Mouse (Mus musculus) adrenal gland, adult 8-10 months (tissue): ENCODE measurements around the gene Wwox. TPM values are rescaled to one million over a fixed set of nuclear protein-coding genes. Genes with fewer than 3 reads are reported as not detected.

Experiments
- DNase-seq: peaks from one replicate; pipeline ENCODE4 v3.0.0; 2022
- total RNA-seq, 4 experiments: library from RNA; stranded (reverse); gene quantifications; 2 replicates each; pipeline ENCODE4 v1.2.4; 2022

Gene Wwox
- total RNA-seq, 4 experiments from 2014 or later = 26.4 to 56.6 (median 35.7) TPM

- no peak for DNase-seq
These were observed 163.6 kb downstream of the Wwox start for GRCm38 (mm10) chr8:114603046-114603445.

DNA sequence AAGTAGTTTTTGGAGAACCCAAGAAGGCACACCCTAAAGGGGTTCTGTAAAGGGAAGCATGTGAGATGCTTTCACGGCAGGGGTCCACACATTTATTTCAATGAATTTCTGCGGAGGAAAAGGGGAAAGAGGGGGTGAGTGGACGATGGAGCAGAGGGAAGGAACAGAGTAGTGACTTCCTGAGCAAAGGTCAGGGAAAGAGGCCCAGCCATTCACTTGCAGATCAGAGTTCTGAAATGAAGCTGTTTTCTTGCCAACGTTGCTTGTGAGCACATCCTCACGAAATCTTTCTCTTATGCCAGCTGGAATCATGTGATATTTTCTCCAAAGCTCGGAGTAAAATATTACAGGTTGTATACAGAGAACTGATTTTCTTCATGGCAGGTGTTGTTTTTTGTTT lies 164.1 kb downstream of the Wwox start:
- no peak for DNase-seq

DNA sequence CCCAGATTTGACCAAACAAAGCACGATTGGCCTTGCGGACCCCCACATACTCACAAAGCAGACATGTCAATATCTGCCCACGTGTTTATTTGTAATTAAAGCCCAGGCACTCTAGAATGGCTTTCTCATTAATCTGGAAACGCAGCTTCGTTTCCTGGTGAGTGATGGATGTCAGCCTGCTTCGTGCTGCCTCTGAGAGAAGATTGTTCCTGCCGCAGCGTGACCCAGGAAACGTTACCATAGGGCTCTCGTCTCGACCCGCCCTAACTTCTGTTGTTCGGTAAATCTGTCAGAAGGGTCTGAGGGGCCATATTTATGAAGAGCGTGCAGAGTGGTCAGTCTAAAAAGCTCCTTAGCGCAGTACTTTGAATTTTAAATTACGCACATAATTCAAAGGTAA lies 164.9 kb downstream of the Wwox start:
- DNase-seq = no peak

- DNase-seq = no peak
These were observed 166.2 kb downstream of the Wwox start for GRCm38 (mm10) chr8:114605651-114606050.

GRCm38 (mm10) chr8:114609330-114609729 lies 169.9 kb downstream of the Wwox start:
- DNase-seq = no peak

GRCm38 (mm10) chr8:114611075-114611474 lies 171.6 kb downstream of the Wwox start:
- no peak for DNase-seq

DNA sequence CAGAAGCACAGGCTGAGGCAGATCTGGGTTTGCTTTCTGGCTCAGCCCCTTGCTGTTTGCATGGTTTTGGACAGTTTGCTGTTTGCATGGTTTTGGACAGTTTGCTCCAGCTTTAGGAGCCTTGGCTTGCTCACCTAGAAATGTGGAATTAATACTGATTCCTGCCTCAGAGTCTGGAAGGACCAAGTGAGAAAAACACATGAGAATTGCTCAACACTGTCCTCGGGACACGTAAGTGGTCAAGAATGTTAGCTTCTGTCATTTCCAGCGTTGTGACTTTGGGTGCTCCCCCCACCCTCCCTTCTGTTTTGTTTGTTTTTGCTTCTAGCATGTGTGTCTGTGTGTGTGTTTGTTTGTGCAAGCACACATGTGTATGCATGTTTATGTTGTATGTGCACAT lies 172.6 kb downstream of the Wwox start:
- DNase-seq = no peak

DNA sequence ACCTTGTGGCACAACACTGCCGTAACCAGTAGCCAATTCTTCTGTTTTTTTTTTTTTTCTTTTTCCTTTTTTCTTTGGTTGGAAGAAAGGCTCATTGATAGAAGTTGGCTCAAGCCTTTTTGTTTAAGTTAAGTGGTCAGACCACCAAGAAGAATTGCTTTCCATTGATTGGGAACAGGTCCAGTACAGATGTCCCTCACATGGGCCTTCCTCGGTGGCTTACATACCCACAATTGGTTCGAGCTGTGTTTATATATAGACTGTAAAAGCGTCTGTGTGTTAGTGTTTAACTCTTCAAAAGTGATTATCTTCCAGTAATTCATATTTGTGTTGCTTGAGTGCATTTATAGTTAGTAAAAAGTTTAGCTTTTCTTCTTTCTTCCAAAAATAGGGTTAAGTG lies 176.0 kb downstream of the Wwox start:
- DNase-seq = no peak

- no peak for DNase-seq
These were observed 176.5 kb downstream of the Wwox start for GRCm38 (mm10) chr8:114615908-114616307.

DNA sequence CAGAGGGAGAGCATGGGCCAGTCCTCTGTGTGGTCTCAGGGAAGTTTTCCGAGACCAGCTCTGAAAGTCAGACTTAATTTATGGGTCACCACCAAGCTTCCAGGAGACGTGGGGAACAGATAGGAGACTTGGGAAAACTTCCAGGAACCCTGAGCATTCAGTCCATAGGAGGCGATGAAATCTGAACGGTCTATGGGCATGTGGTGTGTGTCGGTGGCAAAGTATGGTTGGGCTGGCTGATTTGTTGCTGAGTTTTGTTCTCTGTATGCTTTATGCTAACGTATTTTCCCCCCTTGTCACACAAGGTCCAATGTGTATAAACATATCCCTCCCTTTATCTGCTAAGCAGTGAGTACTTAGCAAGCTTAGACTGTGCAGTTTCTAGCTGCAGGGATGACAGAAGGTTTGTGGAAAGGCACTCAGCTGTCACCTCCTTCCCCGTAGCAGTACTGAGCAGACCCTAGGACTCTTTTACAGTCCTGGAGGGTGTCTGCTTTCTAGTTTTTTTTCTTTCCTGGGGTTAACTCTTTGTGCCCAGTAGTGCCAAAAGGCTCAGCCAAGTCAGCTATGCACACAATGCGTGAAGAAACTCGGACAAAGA lies 179.6 kb downstream of the Wwox start:
- no peak for DNase-seq

- no peak for DNase-seq
These were observed 185.9 kb downstream of the Wwox start for GRCm38 (mm10) chr8:114625402-114625801.

DNA sequence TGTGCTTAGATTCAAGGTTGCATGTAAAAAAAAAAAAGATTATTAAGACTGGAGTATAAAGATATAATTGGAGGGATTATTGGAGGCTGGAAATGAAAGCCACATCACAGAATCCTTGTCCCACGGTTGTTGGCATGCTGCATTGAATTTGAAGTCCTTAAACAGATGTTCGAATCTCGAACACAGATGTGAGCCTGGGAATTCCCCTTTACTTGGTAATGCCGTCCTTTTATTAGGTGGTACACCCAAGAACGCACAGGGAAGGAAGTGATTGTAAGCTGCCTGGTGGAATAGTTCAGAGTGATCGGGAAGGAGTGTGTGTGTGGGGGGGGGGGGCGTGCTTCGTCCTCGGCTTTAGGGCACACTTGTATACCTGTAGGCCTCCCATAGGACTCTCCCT lies 187.4 kb downstream of the Wwox start:
- no peak for DNase-seq

DNA sequence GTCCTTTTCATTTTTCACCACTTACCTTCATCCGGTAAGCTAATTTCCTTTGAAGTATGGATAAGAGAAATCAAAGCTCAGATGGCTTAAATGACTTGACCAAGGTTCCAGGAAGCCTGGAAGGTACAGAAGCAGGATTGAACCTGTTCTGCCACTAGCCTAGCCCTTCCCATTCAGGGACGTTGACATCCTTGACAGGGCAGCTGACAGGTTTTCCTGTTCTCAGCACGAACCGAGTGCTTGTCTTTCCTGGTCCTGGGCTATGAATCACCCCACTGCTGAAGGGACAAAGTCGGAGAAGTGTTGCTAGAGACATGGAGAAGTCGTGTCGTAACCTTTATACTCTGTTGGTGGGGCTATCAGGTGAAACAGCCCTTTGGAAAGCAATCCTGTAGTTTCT lies 190.3 kb downstream of the Wwox start:
- no peak for DNase-seq

DNA sequence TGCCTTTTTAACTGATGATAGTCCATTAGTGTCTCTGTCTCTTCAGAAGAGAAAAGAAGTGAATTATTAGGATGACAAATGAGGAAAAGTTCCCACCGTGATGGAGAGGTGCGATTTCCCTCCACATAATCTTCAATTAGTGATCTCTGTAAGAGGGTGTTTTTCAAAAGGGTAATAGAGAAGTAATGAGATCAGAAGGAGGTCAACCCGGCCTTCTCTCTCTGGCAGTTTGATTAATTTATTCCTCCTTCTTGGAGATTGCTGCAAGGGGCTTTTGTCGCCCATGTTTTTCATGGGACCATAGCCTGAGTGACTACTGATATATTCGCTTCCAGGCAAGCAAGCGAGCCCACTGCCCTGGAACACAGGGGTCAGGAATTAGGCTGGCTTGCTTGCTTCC lies 191.6 kb downstream of the Wwox start:
- DNase-seq = no peak

- no peak for DNase-seq
These were observed 194.7 kb downstream of the Wwox start for GRCm38 (mm10) chr8:114634151-114634550.

- DNase-seq = no peak
These were observed 195.4 kb downstream of the Wwox start for GRCm38 (mm10) chr8:114634669-114635410.

GRCm38 (mm10) chr8:114636376-114636775 lies 196.9 kb downstream of the Wwox start:
- DNase-seq = no peak

DNA sequence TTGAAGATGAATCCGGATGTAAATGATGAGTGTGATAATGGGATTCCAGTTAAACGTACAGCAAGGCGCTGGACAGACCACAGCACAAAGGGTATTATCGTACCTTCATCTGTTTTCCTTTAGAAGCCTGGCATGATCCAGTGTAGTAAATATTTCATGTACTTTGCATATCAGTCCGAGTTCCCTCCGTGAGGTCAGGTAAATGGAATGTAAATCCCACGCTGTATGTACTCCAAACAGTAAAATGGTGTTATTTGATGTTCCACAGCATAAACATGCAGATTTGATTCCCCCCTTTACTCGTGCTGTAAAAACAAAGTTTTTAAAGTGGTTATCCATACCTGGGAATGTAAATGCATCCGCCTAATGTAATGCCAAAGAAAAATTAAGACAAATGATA lies 202.4 kb downstream of the Wwox start:
- no peak for DNase-seq

DNA sequence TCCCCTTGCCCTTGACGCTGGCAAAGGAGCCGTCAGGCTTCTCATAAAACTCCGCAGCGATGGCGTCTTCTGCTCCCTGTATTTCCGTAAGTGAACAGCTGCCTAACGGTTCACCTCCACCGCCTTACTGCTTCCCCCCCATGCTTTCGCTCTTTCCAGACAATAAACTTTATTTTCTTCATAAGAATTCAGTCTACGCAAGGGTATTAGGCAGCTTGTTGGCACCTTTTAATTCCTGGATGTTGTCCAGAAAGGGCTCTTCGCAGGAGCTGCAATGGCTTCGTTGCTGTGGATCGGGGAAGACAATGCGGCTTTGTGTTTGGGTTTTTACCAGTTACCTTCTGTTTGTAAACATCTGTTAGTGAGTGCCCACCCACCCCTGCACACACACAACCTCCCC lies 211.3 kb downstream of the Wwox start:
- DNase-seq = no peak

DNA sequence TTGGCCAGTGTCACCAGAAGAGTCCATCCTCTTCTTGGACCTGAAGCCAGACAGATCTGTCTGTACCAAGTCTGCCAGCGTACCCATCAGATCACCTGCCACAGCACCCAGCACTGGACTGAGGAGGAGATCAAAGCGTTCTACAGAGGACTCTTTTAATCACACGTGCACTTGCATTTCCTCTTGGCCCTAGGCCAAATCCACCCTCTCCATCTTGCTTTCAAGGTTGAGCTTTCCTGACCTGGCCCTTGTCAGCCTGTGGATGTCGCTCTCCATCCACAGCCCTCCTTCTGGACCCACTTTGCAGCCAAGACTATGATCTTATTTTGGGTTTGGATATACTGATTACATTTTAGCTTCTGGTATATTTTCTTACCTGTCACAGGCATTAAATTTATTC lies 218.3 kb downstream of the Wwox start:
- DNase-seq = peak; percentile 45

DNA sequence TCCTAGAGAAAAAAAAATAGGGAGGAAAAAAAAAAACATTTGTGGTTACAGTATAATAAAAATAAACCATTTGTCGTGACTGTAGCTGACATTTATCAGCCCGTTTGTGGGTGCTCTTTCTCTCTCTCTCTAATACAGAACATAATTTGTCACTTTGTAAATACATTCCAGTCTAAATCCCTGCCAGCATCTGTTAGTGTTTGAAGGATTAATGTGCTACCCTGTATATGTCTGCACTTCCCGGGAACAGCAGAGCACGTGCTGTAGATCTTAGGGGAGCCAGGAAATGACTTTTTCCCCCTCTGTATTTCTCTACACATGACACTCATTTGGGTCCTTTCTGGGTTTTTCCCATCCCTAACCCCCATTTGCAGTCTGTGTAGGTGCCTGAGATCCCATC lies 219.0 kb downstream of the Wwox start:
- DNase-seq = no peak

GRCm38 (mm10) chr8:114663053-114663452 lies 223.6 kb downstream of the Wwox start:
- DNase-seq = no peak

DNA sequence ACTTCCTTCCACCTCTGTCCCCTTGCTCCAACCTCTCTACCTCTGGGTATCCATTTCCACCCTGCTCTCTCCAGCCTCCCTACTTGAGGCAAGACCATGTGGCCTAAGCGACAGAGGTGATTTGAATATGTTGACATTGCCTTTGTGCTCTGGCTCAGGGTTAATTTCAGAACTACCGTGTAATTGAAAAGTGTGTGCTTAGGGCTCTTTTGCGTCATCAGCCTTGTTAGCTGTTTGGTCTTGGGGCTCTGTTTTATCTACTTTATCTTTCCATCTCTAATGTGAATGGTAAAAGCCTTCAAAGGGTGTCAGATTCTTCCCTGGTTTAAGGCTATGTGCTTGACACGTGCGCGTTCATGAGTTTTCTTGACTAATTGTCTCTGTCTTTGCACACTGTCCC lies 226.1 kb downstream of the Wwox start:
- no peak for DNase-seq

DNA sequence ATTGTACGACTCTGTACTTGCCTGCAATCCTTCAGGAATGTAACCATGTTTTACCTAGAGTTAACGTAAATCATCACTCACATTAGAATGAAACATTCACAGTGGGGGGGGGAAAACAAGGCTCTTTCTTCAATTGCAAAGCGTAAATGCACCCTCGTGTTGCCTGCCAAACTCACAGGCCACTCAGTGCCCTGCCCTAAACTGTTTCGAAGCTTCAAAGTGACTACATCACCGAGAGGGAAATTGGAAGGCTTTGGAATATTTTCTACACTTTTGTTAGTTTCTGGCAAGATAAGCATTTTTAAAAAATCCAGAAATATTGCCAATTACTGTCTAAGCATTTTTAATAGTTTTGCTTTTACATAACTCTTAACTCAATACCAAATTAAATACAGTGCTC lies 231.3 kb downstream of the Wwox start:
- no peak for DNase-seq

DNA sequence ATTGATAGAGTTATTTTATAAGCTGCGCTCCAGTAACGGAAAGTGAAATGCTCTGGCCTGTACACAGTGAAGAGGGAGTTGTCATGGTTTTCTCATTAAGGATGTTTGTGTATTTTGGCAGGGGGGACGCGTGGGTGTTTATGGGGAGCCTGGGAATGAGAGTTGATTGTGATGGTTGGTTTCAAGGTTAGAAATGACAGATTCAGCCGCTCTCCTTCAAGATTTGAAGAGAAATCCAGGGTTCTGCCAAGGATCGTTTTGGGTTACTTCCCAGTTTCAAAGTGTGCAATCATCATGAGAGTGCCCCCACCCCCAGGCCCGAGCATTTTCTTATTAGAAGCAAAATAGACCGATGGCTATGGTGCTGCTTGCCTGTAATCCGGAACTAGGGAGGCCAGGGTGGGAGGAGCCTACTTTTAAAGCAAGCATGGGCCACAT lies 231.8 kb downstream of the Wwox start:
- DNase-seq = no peak
